Mouse (Mus musculus): Measurements from ENCODE around the gene Cox7a2l.

The Cox7a2l gene

GRCm38 (mm10) chr17:83526624-83527532, 9.7 kb upstream of the Cox7a2l start:
- no peak for DNase-seq (ENCODE audit: low read depth in 1 of 2, low spot score in 2 of 2)

- DNase-seq (ENCODE audit: low read depth in 1 of 2, low spot score in 2 of 2), result no peak
Observed at GRCm38 (mm10) chr17:83526091-83526561, 9.0 kb upstream of the Cox7a2l start.

- DNase-seq (ENCODE audit: low read depth in 1 of 2, low spot score in 2 of 2), result no peak
Observed at GRCm38 (mm10) chr17:83525596-83525995, 8.5 kb upstream of the Cox7a2l start.

- DNase-seq (ENCODE audit: low read depth in 1 of 2, low spot score in 2 of 2), result no peak
Observed at GRCm38 (mm10) chr17:83524753-83525152, 7.6 kb upstream of the Cox7a2l start.

- no peak for DNase-seq (ENCODE audit: low read depth in 1 of 2, low spot score in 2 of 2)
Observed at GRCm38 (mm10) chr17:83522590-83523379, 5.7 kb upstream of the Cox7a2l start.

GRCm38 (mm10) chr17:83521881-83522280, 4.8 kb upstream of the Cox7a2l start:
- DNase-seq (ENCODE audit: low read depth in 1 of 2, low spot score in 2 of 2), result no peak

GRCm38 (mm10) chr17:83514213-83514701, 2.9 kb downstream of the Cox7a2l start:
- peak; percentile 63 to 83 for DNase-seq (ENCODE audit: low read depth in 1 of 2, low spot score in 2 of 2)

GRCm38 (mm10) chr17:83513655-83514212, 3.4 kb downstream of the Cox7a2l start:
- DNase-seq (ENCODE audit: low read depth in 1 of 2, low spot score in 2 of 2), result peak in 1 of 2 experiments; percentile 5

- no peak for DNase-seq (ENCODE audit: low read depth in 1 of 2, low spot score in 2 of 2)
Observed at GRCm38 (mm10) chr17:83512130-83512529, 5.0 kb downstream of the Cox7a2l start.

GRCm38 (mm10) chr17:83503693-83504092, 13.4 kb downstream of the Cox7a2l start:
- DNase-seq (ENCODE audit: low read depth in 1 of 2, low spot score in 2 of 2), result no peak

- DNase-seq (ENCODE audit: low read depth in 1 of 2, low spot score in 2 of 2), result no peak
Observed at GRCm38 (mm10) chr17:83499692-83500091, 17.4 kb downstream of the Cox7a2l start.

- DNase-seq (ENCODE audit: low read depth in 1 of 2, low spot score in 2 of 2), result no peak
Observed at GRCm38 (mm10) chr17:83498889-83499288, 18.2 kb downstream of the Cox7a2l start.

- DNase-seq (ENCODE audit: low read depth in 1 of 2, low spot score in 2 of 2), result no peak
Observed at GRCm38 (mm10) chr17:83487762-83488161, 29.4 kb downstream of the Cox7a2l start.

- no peak for DNase-seq (ENCODE audit: low read depth in 1 of 2, low spot score in 2 of 2)
Observed at GRCm38 (mm10) chr17:83483784-83484183, 33.3 kb downstream of the Cox7a2l start.

- DNase-seq (ENCODE audit: low read depth in 1 of 2, low spot score in 2 of 2), result no peak
Observed at GRCm38 (mm10) chr17:83482817-83483536, 34.2 kb downstream of the Cox7a2l start.

GRCm38 (mm10) chr17:83481551-83481950, 35.6 kb downstream of the Cox7a2l start:
- no peak for DNase-seq (ENCODE audit: low read depth in 1 of 2, low spot score in 2 of 2)

- DNase-seq (ENCODE audit: low read depth in 1 of 2, low spot score in 2 of 2), result no peak
Observed at GRCm38 (mm10) chr17:83477089-83477488, 40.0 kb downstream of the Cox7a2l start.

- DNase-seq (ENCODE audit: low read depth in 1 of 2, low spot score in 2 of 2), result no peak
Observed at GRCm38 (mm10) chr17:83469586-83469985, 47.5 kb downstream of the Cox7a2l start.

- DNase-seq (ENCODE audit: low read depth in 1 of 2, low spot score in 2 of 2), result no peak
Observed at GRCm38 (mm10) chr17:83466697-83467251, 50.4 kb downstream of the Cox7a2l start.

- no peak for DNase-seq (ENCODE audit: low read depth in 1 of 2, low spot score in 2 of 2)
Observed at GRCm38 (mm10) chr17:83465969-83466368, 51.2 kb downstream of the Cox7a2l start.

Data from monocyte, adult 2 months (primary cell).